Mouse (Mus musculus) spleen, postnatal 36 days (tissue): ENCODE measurements at regions not wholly inside any gene's neighbourhood (a gene's known extent, or its start where the extent isn't known, plus 50 kb on each side); places are given as distances from the start of the nearest gene placed in this dataset.

Experiments
- DNase-seq, 2 experiments: peaks; one replicate each; pipeline ENCODE4 v3.0.0; 2022; ENCODE audit warnings: low spot score in 2 of 2, mixed read lengths in 1 of 2

DNA sequence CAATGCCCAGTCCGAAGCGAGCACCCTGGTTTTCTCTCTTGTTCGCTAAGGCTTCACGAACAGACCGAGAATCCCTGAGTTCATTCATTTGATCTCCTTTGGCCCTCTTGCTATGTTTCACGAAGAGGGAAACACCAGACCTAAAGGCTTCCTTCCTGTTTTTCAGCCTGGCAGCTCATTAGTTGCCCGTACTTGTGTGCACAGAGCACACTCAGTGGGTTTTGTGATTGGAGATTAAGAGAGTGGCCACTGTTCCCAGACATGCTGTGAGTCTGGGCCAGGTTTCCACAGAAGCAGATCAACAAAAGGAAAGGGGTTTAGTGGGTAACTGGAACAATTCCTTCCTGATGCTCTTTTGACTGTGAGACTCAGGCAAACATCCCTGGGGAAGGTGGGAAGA lies 331.5 kb upstream of the Kazn start:
- no peak for DNase-seq

DNA sequence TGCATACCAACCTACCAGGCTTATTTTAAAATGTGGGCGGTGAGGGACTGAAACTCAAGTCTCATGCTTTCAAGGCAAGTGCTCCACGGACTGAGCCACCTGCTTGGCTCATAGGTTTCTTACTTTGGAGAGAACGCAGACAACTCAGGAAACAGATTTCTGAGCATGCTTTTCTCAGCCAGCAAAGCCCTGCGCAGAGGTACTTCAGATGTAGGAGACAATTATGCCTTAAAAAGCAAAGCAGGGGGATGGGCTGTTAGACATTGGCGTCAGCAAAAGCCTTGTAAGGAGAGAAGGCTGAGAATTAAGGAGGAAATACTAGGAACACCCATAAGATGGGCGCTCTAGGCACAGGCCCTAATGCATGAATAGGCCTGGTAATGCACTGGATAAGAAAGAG lies 329.4 kb upstream of the Kazn start:
- DNase-seq, result no peak

- no peak for DNase-seq
Observed at GRCm38 (mm10) chr4:142554716-142555115, 315.5 kb upstream of the Kazn start.

- DNase-seq, result no peak
Observed at GRCm38 (mm10) chr4:142545871-142546270, 306.7 kb upstream of the Kazn start.

DNA sequence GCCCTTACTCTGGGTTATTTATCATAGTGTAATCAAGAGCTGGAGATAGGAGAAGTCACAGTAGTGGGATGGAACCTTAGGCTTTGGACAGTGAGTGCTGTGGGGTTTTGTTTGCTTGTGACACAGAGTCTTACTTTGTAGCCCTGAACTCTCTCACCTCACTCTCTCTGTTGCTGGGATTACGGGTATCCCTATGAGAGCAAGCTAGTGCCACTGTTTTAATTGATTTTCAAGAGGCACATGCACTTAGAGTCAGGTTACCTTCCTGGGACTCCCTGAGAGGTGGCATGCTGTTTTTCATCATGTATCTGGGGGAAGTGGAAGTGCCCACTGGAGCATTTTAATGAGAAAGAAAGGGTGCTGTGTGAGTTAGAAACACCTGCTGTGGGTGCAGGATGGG lies 306.0 kb upstream of the Kazn start:
- DNase-seq, result peak in 1 of 2 experiments; percentile 3

DNA sequence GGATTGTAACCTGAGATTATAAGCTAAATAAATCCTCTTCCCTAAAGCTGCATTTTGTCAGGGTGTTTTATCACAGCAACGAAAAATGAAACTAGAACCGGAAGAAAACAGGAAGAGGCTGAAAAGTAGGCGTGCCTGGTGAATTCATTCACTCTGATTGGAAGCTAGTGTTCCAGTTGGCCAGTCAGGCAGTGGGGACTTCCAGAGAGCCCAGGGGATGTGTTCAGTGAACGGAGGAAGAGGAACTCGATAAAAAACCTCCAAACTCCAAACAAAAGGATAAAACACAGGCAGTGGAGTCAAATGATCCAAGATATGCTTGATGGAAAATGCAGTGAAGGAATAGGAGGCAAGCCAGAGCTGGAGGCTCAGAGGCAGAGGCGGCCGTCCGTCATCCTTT lies 305.5 kb upstream of the Kazn start:
- DNase-seq, result peak; percentile 16 to 30

- no peak for DNase-seq
Observed at GRCm38 (mm10) chr4:142539200-142539750, 300.1 kb upstream of the Kazn start.

DNA sequence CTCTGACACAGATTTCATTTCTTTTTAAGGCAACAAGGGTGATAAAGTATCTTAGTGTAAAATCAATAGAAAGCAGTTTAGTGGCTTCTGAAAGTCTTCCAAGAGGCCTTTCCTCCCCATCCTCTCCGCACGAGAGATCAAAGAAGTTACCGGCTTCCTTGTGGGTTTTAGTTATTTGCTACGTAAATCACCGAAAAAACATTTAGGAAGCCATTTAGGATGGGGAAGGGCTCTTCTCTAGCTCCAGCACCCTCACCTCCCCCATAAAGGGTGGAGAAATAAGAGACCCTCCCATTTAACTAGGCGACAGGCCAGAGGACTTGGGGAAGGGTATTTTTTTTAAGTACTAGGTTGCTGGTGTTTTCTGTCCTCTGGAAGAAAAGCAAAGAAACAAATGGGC lies 287.9 kb upstream of the Kazn start:
- DNase-seq, result no peak

DNA sequence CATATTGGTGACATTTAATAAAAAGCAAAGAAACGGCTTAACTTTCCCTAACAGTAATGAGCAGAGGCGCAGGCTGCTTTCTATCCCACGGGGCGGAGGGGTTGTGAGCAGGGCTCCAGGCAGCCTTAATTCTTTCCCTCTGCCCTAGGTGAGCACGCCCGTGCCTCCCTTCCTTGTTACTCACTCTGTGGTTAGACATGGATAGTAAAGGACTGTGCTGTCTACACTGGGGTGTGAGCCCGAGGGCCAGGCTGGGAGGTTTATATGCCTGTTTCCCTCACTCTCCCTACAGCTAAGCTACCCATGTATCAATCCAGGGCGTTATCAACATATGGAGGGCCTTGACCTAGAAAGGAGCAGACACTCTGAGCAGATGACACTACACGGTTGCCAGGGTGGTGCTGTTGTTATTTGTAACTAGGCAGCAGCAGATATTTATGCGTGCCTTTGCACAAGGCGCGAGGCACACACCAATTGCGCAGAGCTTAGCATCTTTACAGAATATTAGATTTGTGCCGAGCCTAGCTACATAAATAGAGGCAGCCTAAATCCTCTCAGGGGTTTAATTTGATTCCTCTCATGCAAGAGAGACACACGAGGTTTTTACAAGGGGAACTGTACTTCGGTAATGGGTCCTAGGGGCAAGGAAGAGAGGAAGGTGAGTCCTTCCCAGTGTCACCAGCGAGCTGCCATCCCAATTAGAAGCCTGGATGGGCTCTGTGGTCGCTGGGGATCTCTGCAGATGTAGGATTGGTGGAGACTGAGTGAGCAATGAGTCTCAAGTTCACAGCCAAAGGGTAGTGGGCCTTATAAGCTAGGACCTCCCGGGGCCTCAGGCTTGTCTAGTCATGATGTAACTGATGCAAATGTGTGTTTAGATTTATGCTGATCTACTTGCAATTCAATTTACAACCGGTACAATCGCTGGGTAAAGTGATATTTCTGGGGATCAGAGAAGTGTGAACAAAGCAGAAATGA lies 278.6 kb upstream of the Kazn start:
- no peak for DNase-seq

- DNase-seq, result no peak
Observed at GRCm38 (mm10) chr4:142514751-142515150, 275.6 kb upstream of the Kazn start.

DNA sequence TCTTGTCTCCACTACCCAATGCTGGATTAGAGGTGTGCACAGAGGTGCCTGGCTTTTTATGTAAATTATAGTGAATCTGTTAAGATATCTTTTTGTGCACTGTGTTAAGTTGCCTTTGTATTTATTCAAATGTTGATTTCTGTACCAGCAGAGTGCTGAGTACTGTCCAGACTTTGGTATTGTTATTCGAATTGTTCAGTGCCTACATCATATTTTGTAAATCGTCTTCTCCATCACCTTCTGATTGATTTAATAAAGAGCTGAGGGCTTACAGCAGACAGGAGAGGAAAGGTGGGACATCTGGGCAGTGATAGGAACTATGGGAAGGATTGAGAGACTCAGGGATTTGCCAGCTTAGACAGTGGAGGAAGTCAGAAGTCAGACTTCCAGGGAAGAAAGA lies 270.2 kb upstream of the Kazn start:
- DNase-seq, result no peak

DNA sequence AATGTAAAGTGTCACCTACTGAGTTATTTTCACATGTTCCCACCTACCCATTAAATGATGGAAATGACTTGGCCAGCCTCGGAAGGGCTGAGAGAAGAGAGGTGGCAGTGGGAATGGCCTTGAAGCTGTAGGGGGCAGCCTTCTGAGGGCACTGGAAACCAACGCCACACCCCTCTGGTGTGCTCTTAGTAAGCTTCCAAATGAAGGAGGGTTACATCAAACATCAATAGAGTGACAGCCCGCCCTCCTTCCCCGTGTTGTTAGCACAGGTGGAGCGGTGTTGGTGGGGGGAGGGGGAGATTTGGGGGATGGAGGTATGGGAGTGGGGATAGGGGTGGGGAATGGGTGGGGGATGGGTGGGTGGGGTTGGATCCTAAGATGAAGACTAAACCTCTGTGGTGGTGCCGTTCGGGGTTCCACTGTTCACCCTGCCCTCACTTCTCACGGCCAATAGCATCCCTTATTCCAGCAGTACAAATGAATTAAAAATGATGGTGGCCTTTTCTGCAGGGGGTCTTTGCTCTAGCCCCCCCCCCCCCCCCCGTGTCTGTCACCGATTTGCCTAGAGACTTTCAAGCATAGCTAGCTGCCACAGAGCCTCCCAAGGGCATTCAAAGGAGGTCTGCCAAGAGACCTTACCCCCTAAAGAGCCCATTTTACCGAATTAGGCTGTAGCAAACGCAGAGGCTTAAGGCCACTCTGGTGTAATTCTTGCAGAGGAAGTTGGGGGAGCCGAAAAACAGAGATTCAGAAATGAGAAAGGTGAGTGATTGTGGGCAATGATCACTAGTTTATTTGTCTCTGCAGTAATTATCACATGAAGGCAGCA lies 267.4 kb upstream of the Kazn start:
- no peak for DNase-seq

- DNase-seq, result no peak
Observed at GRCm38 (mm10) chr4:142503761-142504160, 264.6 kb upstream of the Kazn start.

DNA sequence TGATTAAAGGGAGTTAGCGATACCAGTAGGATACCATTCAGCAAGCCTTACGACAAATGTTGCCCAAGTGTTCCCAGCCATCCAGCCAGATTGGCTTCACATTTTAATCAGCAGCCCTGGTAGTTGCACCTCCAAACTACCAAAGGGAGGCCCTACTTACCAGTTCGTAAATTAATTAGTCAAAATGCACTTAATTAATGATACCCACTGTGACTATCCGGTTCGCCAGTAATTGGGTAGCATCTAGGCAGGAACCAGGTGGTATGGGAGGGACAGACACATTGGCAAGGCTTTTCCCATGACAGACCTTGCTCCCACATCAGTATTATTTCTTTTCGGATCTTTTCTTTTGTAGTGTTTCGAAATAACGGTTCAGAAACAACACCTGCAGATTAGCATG lies 262.0 kb upstream of the Kazn start:
- DNase-seq, result no peak

- DNase-seq, result no peak
Observed at GRCm38 (mm10) chr4:142500541-142500940, 261.3 kb upstream of the Kazn start.

DNA sequence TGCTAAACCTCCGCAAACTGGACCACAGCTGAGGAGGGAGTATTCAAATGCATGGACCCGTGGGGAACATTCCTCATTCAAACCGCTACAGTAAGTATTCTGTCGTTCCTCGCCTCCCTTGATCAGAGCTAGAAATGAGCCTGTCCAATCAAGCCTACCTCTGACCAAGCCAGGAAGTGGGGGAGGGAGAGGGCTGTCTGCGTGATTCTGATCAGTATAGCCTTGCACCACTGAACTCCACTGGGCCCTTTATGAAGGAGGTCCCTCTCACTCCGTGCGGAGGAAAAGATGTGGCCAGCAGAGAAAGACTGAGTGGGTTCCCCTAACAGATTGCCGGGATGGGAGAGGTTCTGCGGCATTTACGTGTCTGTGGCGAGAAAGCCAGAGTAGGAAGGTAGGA lies 257.4 kb upstream of the Kazn start:
- DNase-seq, result no peak

GRCm38 (mm10) chr4:142492926-142493492 lies 253.8 kb upstream of the Kazn start:
- DNase-seq, result no peak

GRCm38 (mm10) chr4:142485784-142486423 lies 246.7 kb upstream of the Kazn start:
- no peak for DNase-seq

GRCm38 (mm10) chr4:142475632-142476031 lies 236.4 kb upstream of the Kazn start:
- DNase-seq, result no peak

- DNase-seq, result no peak
Observed at GRCm38 (mm10) chr4:142474626-142475025, 235.4 kb upstream of the Kazn start.

DNA sequence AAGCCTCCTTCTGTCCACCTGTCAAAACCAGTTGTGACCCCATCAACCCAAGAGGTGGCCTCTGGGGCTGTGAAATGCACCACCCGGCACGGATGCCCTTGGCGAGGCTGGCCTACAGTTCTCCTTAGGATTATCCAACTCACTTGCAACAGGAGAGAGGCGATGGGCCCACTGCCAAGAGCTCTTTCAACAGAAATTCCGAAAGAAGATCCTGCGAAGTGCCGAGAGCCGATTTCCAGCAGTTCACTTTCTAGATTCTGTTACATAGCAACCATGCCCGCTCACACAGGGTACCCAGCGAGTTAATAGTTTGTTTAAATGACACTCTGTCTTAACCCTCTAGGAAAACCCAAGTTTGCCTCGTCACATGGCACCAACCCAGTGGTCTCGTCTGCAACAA lies 234.8 kb upstream of the Kazn start:
- no peak for DNase-seq

- no peak for DNase-seq
Observed at GRCm38 (mm10) chr4:142473284-142473683, 234.1 kb upstream of the Kazn start.
